Mouse (Mus musculus): ENCODE measurements around the gene Ppfia2. TPM values are rescaled to one million over a fixed set of nuclear protein-coding genes. Genes with fewer than 3 reads are reported as not detected.

Ppfia2 gene
- polyA plus RNA-seq, 1 experiment from 2014 or later, result 0.12 TPM

- no peak for DNase-seq (ENCODE audit: low spot score)
Observed at GRCm38 (mm10) chr10:106913032-106913431, 442.9 kb downstream of the Ppfia2 start.

GRCm38 (mm10) chr10:106914275-106914674 is 444.1 kb downstream of the Ppfia2 start:
- no peak for DNase-seq (ENCODE audit: low spot score)

- DNase-seq (ENCODE audit: low spot score), result no peak
Observed at GRCm38 (mm10) chr10:106914822-106915221, 444.7 kb downstream of the Ppfia2 start.

GRCm38 (mm10) chr10:106924334-106924733 is 454.2 kb downstream of the Ppfia2 start:
- no peak for DNase-seq (ENCODE audit: low spot score)

- DNase-seq (ENCODE audit: low spot score), result no peak
Observed at GRCm38 (mm10) chr10:106924798-106925197, 454.7 kb downstream of the Ppfia2 start.

GRCm38 (mm10) chr10:106928576-106929332 is 458.6 kb downstream of the Ppfia2 start:
- no peak for DNase-seq (ENCODE audit: low spot score)

GRCm38 (mm10) chr10:106932571-106933073 is 462.5 kb downstream of the Ppfia2 start:
- no peak for DNase-seq (ENCODE audit: low spot score)

- no peak for DNase-seq (ENCODE audit: low spot score)
Observed at GRCm38 (mm10) chr10:106936996-106937395, 466.9 kb downstream of the Ppfia2 start.

- no peak for DNase-seq (ENCODE audit: low spot score)
Observed at GRCm38 (mm10) chr10:106938851-106939250, 468.7 kb downstream of the Ppfia2 start.

GRCm38 (mm10) chr10:106939441-106939840 is 469.3 kb downstream of the Ppfia2 start:
- DNase-seq (ENCODE audit: low spot score), result no peak

GRCm38 (mm10) chr10:106941380-106941779 is 471.2 kb downstream of the Ppfia2 start:
- DNase-seq (ENCODE audit: low spot score), result no peak

- DNase-seq (ENCODE audit: low spot score), result no peak
Observed at GRCm38 (mm10) chr10:106959026-106959425, 488.9 kb downstream of the Ppfia2 start.

GRCm38 (mm10) chr10:106975193-106976141 is 505.3 kb downstream of the Ppfia2 start:
- DNase-seq (ENCODE audit: low spot score), result no peak
